ENCODE assay signal across 15 mouse cellular contexts in genomic region chr2:38337681-38338080, GRCm38 (mm10). TPM values are rescaled to one million over a fixed set of nuclear protein-coding genes. Genes with fewer than 3 reads are reported as not detected.
"Had no signal": no experiment of that assay in that cellular context is flagged by ENCODE, and none has a peak within 500 bp of the region (broad histone marks: within the 10 kb centered on the region; RNA-seq: fewer than 3 reads in every experiment).

No protein-coding gene starts in this region.

- H3K9me3 ChIP-seq: kidney, embryonic 15.5 days; limb, embryonic 15.5 days; liver, embryonic 12.5 days; neural tube, embryonic 15.5 days had no signal

- H3K27ac ChIP-seq: kidney, embryonic 15.5 days; limb, embryonic 15.5 days; liver, embryonic 12.5 days; neural tube, embryonic 15.5 days had no signal

- H3K9ac ChIP-seq: kidney, embryonic 15.5 days; limb, embryonic 15.5 days; liver, embryonic 12.5 days; lung, embryonic 14.5 days; neural tube, embryonic 15.5 days had no signal

- ATAC-seq: liver, embryonic 12.5 days had no signal

- DNase-seq: kidney, adult 2 months; kidney, postnatal 14 days; left cerebral cortex, postnatal 4 days; lung, embryonic 14.5 days; lung, postnatal 10 days; lung, postnatal 4 days; right cerebral cortex, adult 18-20 months; right cerebral cortex, postnatal 25 days; thymus, postnatal 36 days had no signal

- H3K4me3 ChIP-seq: kidney, embryonic 15.5 days; limb, embryonic 15.5 days; liver, embryonic 12.5 days; myocyte; neural tube, embryonic 15.5 days had no signal

- H3K4me2 ChIP-seq: limb, embryonic 15.5 days; liver, embryonic 12.5 days; lung, embryonic 14.5 days; neural tube, embryonic 15.5 days had no signal

- H3K36me3 ChIP-seq: kidney, embryonic 15.5 days; limb, embryonic 15.5 days; liver, embryonic 12.5 days; neural tube, embryonic 15.5 days had no signal

RNA-seq across cellular contexts. Expression of gene Lhx2, which starts 1.4 kb away (rescaled TPM):
- polyA plus RNA-seq: large intestine, adult 2 months had no signal
